ENCODE assay signal across 7 mouse cellular contexts in genomic region chr12:51830077-51830402, GRCm38 (mm10). TPM values are rescaled to one million over a fixed set of nuclear protein-coding genes. Genes with fewer than 3 reads are reported as not detected.
DNase-seq lines count a peak whose midpoint lies in the region; ATAC-seq and TF ChIP-seq lines count a peak whose summit lies in the region.

No protein-coding gene starts in this region.

- peak overlapping the region; percentile 100 for H3K27ac ChIP-seq in lung, postnatal 0 days (ENCODE audit: low read length)
- peak overlapping the region; percentile 97 for H3K27ac ChIP-seq in embryonic facial prominence, embryonic 14.5 days (replicated peaks; ENCODE audit: low read depth, low read length)
- H3K27ac ChIP-seq in hindbrain, embryonic 16.5 days (ENCODE audit: low read depth, low read length): peak overlapping the region; percentile 99
- peak overlapping the region; percentile 99 for H3K27ac ChIP-seq in midbrain, embryonic 12.5 days (replicated peaks)

- WGBS in lung, postnatal 0 days: under 1% methylated on average over 12 of the region's 12 CpGs
- WGBS in embryonic facial prominence, embryonic 14.5 days: 1% methylated on average over 12 of the region's 12 CpGs
- WGBS in hindbrain, embryonic 16.5 days: 0% methylated on average over 12 of the region's 12 CpGs
- 1% methylated on average over 12 of the region's 12 CpGs for WGBS in midbrain, embryonic 12.5 days

- peaks cover 7% of the 10 kb centered on the region; the same call in 1 of the 2 replicates for H3K4me1 ChIP-seq in lung, postnatal 0 days (ENCODE audit: insufficient read depth, low read depth, low read length)
- H3K4me1 ChIP-seq in embryonic facial prominence, embryonic 14.5 days (ENCODE audit: control insufficient read depth, insufficient read depth, low read length): peaks cover 9% of the 10 kb centered on the region; the same call in 1 of the 2 replicates
- H3K4me1 ChIP-seq in hindbrain, embryonic 16.5 days (ENCODE audit: control insufficient read depth, insufficient read depth, low read depth, low read length): peaks cover 19% of the 10 kb centered on the region
- H3K4me1 ChIP-seq in midbrain, embryonic 12.5 days: peaks cover 15% of the 10 kb centered on the region

- peaks cover under 1% of the 10 kb centered on the region; the same call in 1 of the 2 replicates for H3K36me3 ChIP-seq in lung, postnatal 0 days (ENCODE audit: insufficient read depth, low read length)
- H3K36me3 ChIP-seq in embryonic facial prominence, embryonic 14.5 days (ENCODE audit: control insufficient read depth, insufficient read depth, low read length): peaks cover 18% of the 10 kb centered on the region; the same call in 1 of the 2 replicates
- peaks cover under 1% of the 10 kb centered on the region; the same call in 1 of the 2 replicates for H3K36me3 ChIP-seq in hindbrain, embryonic 16.5 days (ENCODE audit: control insufficient read depth, insufficient read depth, low read length)
- peaks cover 4% of the 10 kb centered on the region for H3K36me3 ChIP-seq in midbrain, embryonic 12.5 days

- H3K9me3 ChIP-seq in lung, postnatal 0 days (ENCODE audit: low read length): no peaks in the 10 kb centered on the region
- H3K9me3 ChIP-seq in embryonic facial prominence, embryonic 14.5 days (ENCODE audit: control insufficient read depth, low read length): no peaks in the 10 kb centered on the region
- H3K9me3 ChIP-seq in hindbrain, embryonic 16.5 days (ENCODE audit: control insufficient read depth, low read length): no peaks in the 10 kb centered on the region
- no peaks in the 10 kb centered on the region for H3K9me3 ChIP-seq in midbrain, embryonic 12.5 days

- no peak for TF ChIP-seq CTCF in lung, postnatal 0 days (IDR thresholded peaks at IDR 0.05)

- no peak for DNase-seq in lung, postnatal 0 days (ENCODE audit: low spot score)
- DNase-seq in lung, postnatal 25 days (ENCODE audit: low spot score): no peak
- no peak for DNase-seq in embryonic facial prominence, embryonic 14.5 days (ENCODE audit: low spot score)
- no peak for DNase-seq in retina, embryonic 14.5 days (ENCODE audit: low spot score)
- DNase-seq in adrenal gland, adult 8-10 months: no peak

- H3K27me3 ChIP-seq in lung, postnatal 0 days (replicated peaks; ENCODE audit: insufficient read depth, low read length): no peaks in the 10 kb centered on the region
- H3K27me3 ChIP-seq in embryonic facial prominence, embryonic 14.5 days (replicated peaks; ENCODE audit: control insufficient read depth, insufficient read depth, low read length): no peaks in the 10 kb centered on the region
- no peaks in the 10 kb centered on the region for H3K27me3 ChIP-seq in hindbrain, embryonic 16.5 days (replicated peaks; ENCODE audit: control insufficient read depth, insufficient read depth, low read length)
- H3K27me3 ChIP-seq in midbrain, embryonic 12.5 days: 0 out of 2 replicates have a peak, but pooled peaks cover 2% of the 10 kb centered on the region

- ATAC-seq in lung, postnatal 0 days: no peak
- ATAC-seq in embryonic facial prominence, embryonic 14.5 days (ENCODE audit: low read depth): no peak
- no peak for ATAC-seq in hindbrain, embryonic 16.5 days
- no peak; the same call in 1 of the 2 replicates for ATAC-seq in midbrain, embryonic 12.5 days (ENCODE audit: low FRiP score, low read depth)

- peak overlapping the region; percentile 98 for H3K9ac ChIP-seq in lung, postnatal 0 days (replicated peaks; ENCODE audit: low read depth)
- H3K9ac ChIP-seq in embryonic facial prominence, embryonic 14.5 days (ENCODE audit: low read depth, low read length): peak overlapping the region; percentile 99
- H3K9ac ChIP-seq in hindbrain, embryonic 16.5 days (ENCODE audit: low read depth, low read length): peak overlapping the region; percentile 100
- H3K9ac ChIP-seq in midbrain, embryonic 12.5 days (replicated peaks): peak overlapping the region; percentile 95

- H3K4me2 ChIP-seq in lung, postnatal 0 days (replicated peaks; ENCODE audit: low read depth, low read length): peak overlapping the region; percentile 68
- peak overlapping the region; percentile 77 for H3K4me2 ChIP-seq in embryonic facial prominence, embryonic 14.5 days (ENCODE audit: low read depth, low read length)
- H3K4me2 ChIP-seq in hindbrain, embryonic 16.5 days (ENCODE audit: low read length): peak overlapping the region; percentile 64
- peak overlapping the region; percentile 59 for H3K4me2 ChIP-seq in midbrain, embryonic 12.5 days (replicated peaks)

- H3K4me3 ChIP-seq in lung, postnatal 0 days (ENCODE audit: low read depth, low read length): peak overlapping the region; percentile 88
- H3K4me3 ChIP-seq in embryonic facial prominence, embryonic 14.5 days (ENCODE audit: low read depth, low read length): peak overlapping the region; percentile 74
- peak overlapping the region; percentile 97 for H3K4me3 ChIP-seq in hindbrain, embryonic 16.5 days (ENCODE audit: low read length)
- peak overlapping the region; percentile 77 for H3K4me3 ChIP-seq in midbrain, embryonic 12.5 days

- no peak for TF ChIP-seq EP300 in lung, postnatal 0 days (IDR thresholded peaks at IDR 0.05)

RNA-seq across cellular contexts. Expression of gene Hectd1, which starts 0.7 kb away (rescaled TPM):
- 27.5 and 31.8 TPM in 2 replicates for polyA plus RNA-seq in lung, postnatal 0 days (2015; fragmentation: Nextera tagmentation; extraction: Ambion mirVana)
- polyA plus RNA-seq in embryonic facial prominence, embryonic 14.5 days (2014; fragmentation: Nextera tagmentation; extraction: Ambion mirVana): 40.4 and 41.6 TPM in 2 replicates
- 31.3 and 33.3 TPM in 2 replicates for polyA plus RNA-seq in hindbrain, embryonic 16.5 days (2015; fragmentation: Nextera tagmentation; extraction: Ambion mirVana)
- 40.8 and 41.5 TPM in 2 replicates for polyA plus RNA-seq in midbrain, embryonic 12.5 days (2016; fragmentation: Nextera tagmentation; extraction: Ambion mirVana)
- 100 to 1,000 TPM in 1 of 4 experiments, 10 to 100 TPM in 3; 89.8 to 101 (median 93.6) TPM for total RNA-seq in adrenal gland, adult 8-10 months (2022)
